Mouse (Mus musculus) large intestine, adult 2 months (tissue): ENCODE measurements around the gene Fam20b. TPM values are rescaled to one million over a fixed set of nuclear protein-coding genes. Genes with fewer than 3 reads are reported as not detected.
"Not testable (repeated sequence)": the region's sequence is repeated elsewhere in the genome, so short reads cannot be mapped to it uniquely, and the experiment has no call there.

ENCODE experiments used
- DNase-seq: peaks from one replicate; pipeline ENCODE4 v3.0.0-alpha.2; 2012; ENCODE audit warnings: low read depth, low spot score
- WGBS: fragments of 180-500 bp; shearing (Covaris S2); methylation state at CpG from one replicate; pipeline ENCODE4 v1.1.7; 2018; 5-methylcytosine and 5-hydroxymethylcytosine counted together
- polyA plus RNA-seq: library from polyadenylated mRNA; depleted of rRNA; stranded (reverse); fragments of >200 nt; gene quantifications from 2 replicates; pipeline ENCODE4 v1.2.3, GENCODE M21; 2012

The Fam20b gene
- polyA plus RNA-seq, 1 experiment = 30.1 TPM

DNA sequence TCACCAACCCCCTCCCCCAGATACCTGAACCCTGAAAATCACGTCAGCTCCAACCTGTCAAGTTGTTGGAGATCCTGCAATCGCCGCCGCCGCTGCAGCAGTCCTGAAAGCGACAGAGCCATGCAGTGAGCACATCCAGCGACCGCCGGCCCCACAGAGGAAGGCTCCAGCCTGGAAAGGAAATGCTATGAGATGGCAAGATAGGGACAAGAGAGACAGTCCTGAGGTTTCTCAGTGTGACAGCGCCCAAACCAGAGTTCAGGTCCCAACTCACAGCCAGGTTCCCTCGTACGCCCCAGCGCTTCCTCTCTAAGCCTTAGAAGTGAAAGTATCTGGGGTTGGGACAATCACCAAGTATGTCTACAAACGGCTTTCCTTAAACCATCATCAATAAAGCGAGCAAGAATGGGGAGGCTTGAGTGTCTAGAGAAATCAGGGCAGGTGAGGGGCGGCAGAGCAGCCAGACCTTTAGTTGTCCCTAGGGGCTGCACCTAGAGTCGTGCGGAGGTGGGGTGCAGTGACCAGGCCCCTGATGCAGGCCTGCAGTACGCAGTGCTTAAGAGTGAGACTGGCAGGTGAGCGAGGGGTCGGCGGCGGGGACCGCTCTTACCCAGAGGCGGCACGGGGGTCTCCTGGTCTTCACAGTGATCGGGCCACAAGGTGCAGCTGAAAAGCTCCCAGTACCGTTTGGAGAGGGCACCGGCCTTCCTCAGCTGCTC is 45.3 kb downstream of the Fam20b start:
- 1% methylated on average over 29 of the region's 29 CpGs for WGBS
- no peak for DNase-seq

DNA sequence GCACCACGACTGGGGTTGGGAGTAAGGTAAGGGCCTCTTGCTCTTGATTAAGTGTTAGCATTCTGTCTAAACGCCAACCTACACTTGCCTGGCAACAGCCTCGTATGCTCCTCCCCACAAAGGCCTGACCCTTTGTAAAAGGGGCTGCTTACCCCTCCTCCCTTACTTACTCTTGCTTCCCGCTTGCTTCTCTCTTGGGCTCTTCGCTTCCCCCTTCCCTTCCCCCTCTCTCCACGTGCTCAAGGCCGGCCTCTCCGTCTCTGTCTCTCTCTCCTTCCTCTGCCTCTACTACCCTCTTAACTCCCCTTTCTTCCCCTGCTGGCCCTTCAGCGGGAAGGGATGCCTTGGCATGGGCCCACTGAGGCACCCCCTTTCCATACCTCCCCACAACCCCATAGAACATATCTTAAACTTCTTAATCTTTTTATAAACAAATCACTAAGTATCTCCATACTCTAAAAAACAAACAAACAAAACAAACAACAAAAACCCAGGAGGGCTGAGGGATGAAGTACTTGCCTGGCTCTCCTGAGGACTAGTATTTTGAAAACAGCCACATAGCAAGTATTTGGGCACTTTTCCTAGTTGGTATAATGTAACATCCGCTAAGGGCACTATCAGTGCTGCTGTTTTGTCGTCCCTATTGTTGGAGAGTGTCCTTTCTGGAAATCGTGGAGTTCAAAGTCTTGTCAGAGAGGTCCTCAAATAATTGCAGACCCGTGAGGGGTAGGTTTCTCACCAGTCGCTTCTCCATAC is 46.0 kb downstream of the Fam20b start:
- 43% methylated on average over 14 of the region's 14 CpGs for WGBS
- no peak for DNase-seq

DNA sequence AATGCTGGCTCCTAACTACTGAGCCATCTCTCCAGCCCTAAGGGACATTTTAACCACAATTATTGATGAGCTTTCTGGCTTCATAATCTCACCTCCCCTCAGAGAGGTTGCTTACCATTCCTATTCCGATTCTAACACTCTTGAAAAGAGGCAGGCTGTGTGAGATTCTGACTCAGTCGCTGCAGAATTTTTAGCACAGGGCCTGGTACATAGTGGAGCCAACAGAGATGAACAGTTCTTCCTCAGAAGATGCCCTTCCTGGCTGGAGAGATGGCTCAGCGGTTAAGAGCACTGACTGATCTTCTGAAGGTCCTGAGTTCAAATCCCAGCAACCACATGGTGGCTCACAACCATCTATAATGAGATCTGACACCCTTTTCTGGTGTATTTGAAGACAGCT is 47.0 kb downstream of the Fam20b start:
- no peak for DNase-seq

DNA sequence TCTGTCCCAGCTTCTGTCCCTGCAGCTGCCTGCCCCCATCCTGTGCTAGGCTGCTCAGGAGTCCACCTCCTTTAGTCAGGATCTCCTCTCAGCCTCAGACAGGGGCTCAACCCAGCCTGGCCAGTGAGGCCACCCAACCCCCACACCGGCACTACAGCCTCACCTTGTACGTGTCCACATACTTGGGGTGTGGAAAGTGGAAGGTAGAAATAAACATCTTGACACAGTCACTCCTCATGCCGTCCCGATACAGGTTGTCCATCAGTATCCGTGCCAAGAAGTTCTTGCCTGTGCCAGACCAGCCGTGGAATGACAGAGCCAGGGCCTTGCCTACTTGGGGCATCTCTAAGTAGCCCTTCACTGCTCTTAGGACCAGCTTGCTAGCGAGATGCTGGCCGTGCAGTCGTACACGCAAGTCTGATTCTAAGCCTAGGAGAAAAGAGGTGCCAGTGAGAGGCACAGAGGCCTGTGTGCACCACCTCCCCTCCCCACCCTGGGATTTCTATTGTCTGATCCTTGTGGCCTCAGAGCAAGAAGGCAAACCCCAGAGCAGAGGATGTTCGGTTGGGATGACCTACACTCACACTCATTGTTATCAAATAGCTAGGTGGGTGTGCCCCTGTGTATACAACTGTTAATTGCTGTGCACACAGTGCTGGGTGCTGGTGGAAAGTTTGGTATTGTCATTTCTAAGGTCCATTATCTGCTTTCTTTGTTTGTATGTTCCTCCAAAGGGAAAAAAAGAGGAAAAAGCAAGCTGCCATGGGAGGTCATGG is 49.5 kb downstream of the Fam20b start:
- 31% methylated on average over 11 of the region's 11 CpGs for WGBS
- DNase-seq = no peak

More for the DNA sequence above, 47.0 kb downstream of the Fam20b start:
- 98% methylated on average over 3 of the region's 3 CpGs for WGBS

DNA sequence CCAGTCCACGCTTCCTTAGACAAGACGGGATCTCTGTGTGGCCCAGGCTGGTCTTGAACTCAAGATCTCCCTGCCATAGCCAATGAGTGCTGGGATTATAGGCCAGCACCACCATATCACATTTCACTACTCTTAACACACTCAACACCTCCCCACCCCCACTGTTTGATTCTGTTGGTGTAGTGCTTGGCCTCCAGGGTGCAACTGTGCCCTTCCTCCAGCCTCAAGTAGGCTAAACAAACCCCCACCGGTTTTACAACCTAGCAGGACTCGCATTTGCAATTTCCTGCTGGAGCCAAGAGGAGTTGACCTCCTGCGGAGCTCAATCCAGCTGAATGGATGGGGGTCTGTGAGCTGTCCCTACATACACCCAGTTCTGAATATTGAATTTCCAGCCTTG is 50.3 kb downstream of the Fam20b start:
- WGBS = 42% methylated on average over 5 of the region's 5 CpGs
- no peak for DNase-seq

DNA sequence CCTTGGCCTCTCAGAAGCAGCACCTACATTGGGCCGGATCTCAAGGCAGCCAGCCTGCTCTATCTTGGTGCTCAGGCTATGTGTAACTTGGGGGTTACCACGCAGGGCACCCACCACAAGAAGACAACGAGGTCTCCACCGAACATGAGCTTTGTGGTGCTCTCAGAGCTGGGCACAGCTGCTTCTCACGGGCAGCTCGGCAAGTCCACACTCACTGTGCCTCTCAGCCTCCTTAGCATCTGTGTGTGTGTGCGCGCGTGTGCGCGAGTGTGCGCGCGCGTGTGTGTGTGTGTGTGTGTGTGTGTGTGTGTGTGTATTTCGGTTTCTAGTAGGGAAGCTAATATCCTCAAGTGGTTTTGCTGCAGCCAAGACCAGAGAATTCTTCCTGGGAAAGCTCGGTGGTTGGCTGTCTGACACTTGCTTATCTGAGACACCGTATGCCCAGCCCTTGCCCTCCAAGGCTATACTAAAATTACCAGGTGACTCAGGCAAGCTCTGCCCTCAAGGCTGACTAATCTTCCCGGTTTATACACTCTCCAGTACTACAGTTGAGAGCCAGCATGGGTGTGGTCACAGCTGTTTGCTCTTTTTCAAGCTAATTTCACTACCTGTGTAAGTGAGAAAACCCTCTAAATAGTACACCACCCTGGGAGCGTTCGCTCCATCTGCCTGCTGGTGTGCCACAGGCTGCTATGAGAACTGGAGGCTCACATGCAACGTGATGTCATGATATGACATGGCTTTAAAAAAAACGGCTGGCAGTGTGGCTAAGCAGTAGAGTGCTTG is 51.6 kb downstream of the Fam20b start:
- peak; percentile 87 for DNase-seq
- WGBS = 34% methylated on average over 23 of the region's 23 CpGs

DNA sequence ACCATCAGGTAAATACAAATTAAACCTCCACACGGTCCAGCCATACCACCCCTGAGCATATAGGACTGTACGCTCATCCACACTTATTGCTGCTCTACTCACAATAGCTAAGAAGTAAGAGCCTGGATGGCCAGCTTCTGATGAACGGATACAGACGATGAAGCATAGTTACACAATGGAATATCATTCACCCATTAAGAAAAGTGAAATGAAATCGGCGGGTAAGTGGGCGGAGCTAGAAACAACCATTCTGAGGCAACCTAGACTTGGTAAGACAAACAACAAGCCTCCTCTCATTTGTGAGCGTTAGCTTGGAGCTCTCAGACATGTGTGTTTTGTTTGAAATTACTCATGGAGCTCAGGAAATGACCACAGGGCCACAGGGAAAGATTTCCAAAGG is 53.1 kb downstream of the Fam20b start:
- WGBS = 84% methylated on average over 8 of the region's 8 CpGs
- no peak for DNase-seq

DNA sequence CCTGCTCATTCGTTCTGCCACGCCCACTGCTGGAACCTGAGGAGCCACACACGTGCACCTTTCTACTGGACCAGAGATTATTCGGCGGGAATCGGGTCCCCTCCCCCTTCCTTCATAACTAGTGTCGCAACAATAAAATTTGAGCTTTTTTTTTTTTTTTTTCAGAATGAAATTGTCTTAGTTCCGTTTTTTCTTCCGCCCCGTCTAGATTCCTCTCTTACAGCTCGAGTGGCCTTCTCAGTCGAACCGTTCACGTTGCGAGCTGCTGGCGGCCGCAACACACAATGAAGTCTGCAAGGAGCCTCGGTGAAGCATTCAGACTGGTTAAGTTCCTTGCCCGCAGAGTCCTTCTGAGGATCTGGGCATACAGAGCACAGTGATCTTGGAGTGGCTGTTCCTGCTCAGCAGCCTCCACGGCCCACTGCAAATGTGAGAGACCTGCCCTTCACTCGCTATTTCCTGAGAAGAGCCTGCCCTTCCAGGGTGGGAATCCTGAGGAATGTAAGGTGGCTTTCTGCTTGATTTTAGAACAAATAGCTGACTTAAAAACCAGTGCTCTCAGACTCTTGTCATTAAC is 58.1 kb downstream of the Fam20b start:
- not testable (repeated sequence) for DNase-seq
- 33% methylated on average over 21 of the region's 21 CpGs for WGBS

DNA sequence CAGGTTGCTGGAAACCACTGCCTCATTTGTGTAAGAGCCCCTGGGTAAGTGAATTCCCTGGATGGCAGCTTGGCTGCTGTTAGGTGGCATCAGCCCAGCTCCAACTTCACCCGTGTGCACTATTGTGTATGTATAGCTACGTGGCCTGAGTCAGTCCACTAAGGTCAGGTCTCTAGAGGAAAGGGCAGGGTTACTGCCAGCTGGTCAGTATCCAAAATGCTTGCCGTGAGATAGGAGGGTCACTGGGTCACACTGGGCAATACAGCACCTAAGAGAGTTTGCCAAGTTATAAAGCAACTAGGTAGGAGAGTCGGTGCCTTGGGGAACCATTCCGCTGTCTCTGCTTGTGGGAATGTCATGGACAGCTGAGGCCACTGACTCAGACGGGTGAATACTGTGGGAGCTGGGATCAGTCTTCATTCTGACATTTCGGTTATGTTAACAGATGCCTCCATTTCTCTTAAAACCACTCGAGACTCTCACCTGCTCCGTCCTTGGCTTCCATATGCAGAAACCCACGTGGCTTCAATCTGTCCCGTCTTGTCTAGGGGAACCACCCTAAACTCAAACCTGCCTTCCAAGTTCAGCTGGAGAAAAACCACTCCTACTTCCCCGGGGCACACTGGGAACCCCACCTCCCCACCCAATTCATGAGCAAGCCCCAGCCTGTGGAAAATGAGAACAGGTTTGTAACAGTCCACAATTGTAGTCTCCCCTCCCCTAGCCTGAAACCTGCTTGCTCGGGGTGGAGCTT is 58.8 kb downstream of the Fam20b start:
- WGBS = 33% methylated on average over 13 of the region's 13 CpGs
- no peak for DNase-seq

DNA sequence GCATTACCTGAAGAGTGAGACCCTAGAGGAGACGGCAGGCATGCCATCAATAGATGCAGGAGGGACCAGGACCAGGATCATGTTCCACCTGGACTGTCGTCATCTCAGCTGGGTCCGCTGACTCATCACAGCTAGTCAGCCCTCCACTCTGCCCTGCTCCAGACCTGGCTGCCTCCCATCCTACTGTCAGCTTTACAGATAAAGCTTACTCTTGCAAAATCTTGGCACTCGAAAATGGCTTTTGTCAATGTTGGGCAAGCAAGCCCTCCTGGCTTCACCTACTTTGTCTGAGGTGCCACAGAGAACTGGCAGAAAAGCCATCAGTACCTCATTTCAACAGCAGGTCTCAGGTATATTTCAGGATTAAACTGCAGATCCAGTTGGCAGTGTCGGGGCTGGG is 60.2 kb downstream of the Fam20b start:
- 81% methylated on average over 5 of the region's 5 CpGs for WGBS
- no peak for DNase-seq

DNA sequence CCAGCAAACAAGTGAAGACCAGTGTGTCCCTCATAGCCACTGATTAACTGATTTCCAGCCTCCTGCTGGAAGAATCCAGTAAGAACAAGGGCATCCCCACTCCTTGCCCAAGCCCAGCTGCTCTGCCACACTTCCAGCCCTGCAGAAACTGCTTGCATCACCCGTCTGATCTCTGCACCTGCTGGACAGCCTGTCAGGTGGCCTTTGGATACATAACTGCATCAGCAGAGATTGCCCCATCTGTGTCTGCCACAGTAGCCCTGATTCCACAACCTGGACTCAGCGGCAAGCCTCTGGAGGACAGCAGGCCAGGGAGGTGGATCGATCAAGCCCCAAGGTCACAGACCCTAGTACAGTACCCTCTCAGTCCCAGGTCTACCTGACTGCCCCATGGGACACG is 61.4 kb downstream of the Fam20b start:
- no peak for DNase-seq
- 66% methylated on average over 4 of the region's 4 CpGs for WGBS

DNA sequence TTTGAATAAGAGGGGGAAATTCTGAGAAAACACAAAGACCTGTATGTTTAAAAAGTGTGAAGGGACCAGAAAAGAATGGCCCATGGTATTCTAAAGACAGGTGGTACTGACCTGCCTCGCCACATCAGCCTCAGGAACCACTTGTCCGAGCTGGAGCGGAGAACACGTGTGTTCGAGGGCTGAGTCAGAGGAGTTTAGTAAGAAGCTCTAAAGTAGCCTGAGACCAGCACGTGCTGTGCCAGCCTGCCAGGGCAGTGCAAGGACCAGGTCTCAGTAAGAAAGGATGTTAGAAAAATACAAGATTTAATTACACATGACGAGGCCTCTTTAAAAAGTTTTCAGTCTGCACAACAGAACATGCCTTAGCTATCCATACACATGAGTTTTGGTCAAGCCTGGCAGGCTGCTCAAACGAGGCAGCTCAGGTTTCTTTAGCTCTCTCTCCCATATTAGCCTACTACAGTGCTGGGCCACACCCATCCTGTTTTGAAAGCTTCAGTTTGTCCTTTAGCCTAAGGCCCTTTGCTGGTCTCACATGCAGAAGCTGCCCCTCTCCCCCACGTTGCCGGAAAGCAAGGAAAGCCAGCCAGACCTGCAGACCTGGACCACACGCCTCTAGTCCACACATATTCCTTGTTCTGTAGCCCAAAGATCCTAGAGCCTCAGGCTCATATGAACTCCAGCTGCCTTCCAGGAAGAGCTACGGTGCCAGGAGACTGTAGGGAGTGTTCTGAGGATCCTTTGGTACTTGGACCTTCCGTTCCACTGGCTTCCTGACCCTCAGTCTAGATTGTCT is 64.0 kb downstream of the Fam20b start:
- no peak for DNase-seq
- 59% methylated on average over 13 of the region's 13 CpGs for WGBS

DNA sequence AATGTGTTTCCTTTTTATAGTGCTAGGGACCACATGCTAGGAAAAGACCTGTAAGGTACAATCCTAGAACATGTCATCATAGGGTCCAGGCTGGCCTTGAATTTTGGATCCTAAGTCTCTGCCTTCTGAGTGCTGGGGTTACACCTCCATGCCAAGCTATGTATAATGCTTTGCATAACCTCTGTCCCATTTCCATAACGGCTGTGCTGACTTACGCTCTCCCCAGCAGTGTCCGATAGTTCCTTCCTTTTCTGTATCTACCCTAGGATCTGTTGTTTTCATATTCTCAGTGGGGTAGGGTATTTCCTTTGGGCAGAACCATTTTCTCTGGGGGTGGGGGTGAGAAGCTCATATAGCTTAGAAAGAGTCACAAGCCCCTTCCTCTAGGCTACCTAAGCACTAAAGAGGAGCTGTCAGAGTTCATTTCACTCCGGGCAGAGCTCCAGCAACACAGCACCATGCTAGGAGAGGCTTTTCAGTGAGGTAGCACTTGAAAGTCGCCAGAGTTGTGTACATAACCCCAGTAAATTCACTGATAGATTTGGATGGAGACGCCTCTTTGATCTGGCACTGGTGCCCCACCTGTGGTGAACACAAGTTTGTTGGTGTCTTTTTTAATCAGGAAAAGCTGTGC is 66.6 kb downstream of the Fam20b start:
- no peak for DNase-seq
- 23% methylated on average over 6 of the region's 6 CpGs for WGBS

DNA sequence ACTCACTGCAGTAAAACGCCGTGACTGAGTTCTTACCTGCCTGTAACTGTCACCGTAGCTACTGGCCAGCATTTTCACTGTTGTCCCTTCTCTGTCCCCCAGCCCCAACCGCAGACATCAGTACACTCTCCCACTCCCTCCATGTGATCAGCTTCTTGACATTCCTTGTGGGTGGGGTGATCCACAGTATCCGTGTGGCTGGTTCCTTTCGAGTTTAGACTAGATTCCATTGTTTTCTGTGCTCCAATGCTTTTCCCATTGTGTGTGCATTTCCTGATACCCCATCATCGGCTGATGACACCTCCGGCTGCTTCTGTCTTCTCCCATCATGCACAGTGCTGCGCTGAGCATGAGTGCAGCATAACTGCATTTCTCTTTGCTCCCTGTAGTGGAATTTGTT is 68.3 kb downstream of the Fam20b start:
- WGBS = 88% methylated on average over 9 of the region's 9 CpGs
- no peak for DNase-seq

DNA sequence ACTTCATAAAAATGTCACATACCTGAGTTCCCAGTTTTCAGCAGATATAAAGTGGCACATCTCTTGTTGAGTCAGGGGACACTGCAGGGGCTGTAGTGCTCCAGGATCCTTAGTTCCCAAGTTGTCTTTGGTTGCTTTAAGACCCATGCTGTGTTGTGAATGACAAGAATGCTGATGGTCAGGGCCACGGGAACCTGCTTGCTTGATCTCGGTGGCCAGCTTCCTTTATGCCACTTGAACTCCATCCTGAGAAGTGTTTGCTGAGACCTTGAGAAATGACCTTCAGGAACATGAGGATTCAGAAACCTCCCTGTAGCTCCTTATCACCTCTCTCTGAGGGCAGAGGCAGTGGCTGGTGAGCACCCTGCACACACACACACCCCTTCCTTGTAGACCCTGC is 70.2 kb downstream of the Fam20b start:
- no peak for DNase-seq
- WGBS = 60% methylated on average over 2 of the region's 2 CpGs

DNA sequence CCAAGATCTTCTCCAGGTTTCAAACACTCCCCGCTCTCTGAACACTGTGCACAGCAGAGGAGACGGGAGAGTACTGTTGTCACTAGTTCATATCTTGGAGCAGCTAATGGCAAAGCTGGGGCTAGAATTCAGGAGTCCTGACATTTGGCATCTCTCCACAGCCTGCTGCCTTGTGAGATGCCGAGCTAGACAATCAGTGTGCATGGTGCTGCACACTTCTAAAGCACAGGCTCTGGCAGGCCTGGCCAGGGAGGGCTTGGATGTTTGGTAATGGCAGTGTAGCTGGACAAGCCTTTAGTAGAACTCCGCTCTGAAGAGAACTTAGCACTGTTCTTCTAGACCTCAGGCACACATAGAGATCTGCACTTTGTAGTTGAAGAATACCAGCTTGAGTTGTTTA is 72.9 kb downstream of the Fam20b start:
- DNase-seq = no peak
- WGBS = 90% methylated on average over 4 of the region's 4 CpGs

DNA sequence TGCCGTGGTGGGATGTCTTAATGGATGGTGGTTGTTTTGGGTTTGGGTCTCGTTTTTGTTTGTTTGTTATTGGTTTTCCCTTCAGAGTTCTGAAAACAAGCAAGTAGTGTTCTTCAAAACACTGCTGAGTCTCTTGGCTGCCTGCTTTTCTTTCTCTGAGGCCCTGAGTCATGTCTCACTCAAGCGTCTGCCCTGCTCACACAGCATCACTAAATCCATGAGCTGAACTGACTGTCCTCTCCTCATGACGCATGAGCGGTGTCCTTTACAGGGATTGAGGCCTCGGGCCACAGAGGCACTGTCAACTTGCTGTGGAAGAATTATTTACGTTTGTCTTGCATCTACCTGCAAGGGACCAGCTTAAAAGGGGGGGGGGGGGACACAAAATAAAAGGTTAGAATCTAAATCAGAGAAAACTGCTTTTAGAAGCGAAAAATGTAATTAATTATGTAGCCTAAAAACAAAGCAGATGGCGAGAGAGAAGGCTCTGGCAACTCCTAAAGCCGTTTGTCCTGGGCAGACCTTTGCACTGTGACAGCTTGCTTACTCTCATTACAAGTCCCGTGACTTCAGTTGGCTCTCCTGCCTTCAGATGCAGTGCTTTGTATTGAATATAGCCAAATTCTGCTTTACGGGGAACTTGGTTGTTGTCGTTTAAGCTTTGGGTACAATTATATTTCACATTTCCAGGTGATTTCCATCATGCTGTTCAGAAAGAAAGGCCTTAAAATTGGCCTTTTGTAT is 73.9 kb downstream of the Fam20b start:
- DNase-seq = no peak
- 78% methylated on average over 13 of the region's 13 CpGs for WGBS
